Mouse (Mus musculus) CH12.LX (cell line): Measurements from ENCODE around the gene Ncor2.

ENCODE experiments used
- BHLHE40 ChIP-seq: IDR thresholded peaks from 2 replicates; pipeline ENCODE4 v1.6.1; 2011; ENCODE audit warnings: mild to moderate bottlenecking, low read depth, low read length, improper control_type of control experiment
- CHD2 ChIP-seq: IDR thresholded peaks from 2 replicates; pipeline ENCODE4 v1.6.1; 2011; ENCODE audit warnings: low read length, improper control_type of control experiment
- CTCF ChIP-seq, 2 experiments: IDR thresholded peaks in 1 of 2; conservative IDR thresholded peaks in 1 of 2; 2 replicates each; pipeline ENCODE4 v1.5.1; 2011 to 2012; ENCODE audit warnings: low read depth in 2 of 2, low read length in 2 of 2, improper control_type of control experiment in 1 of 2, inconsistent platforms in 1 of 2, mild to moderate bottlenecking in 1 of 2, moderate library complexity in 1 of 2
- EP300 ChIP-seq: IDR thresholded peaks from 2 replicates; pipeline ENCODE4 v1.6.1; 2011; ENCODE audit warnings: low read length, improper control_type of control experiment
- KAT2A ChIP-seq: IDR thresholded peaks from 2 replicates; pipeline ENCODE4 v1.6.1; 2012; ENCODE audit warnings: low read length, improper control_type of control experiment, inconsistent platforms; ENCODE audit not compliant: insufficient replicate concordance
- RCOR1 ChIP-seq: conservative IDR thresholded peaks from 2 replicates; pipeline ENCODE4 v1.6.1; 2012; ENCODE audit warnings: low read depth, mild to moderate bottlenecking, inconsistent platforms, low read length, improper control_type of control experiment
- ZMIZ1 ChIP-seq: IDR thresholded peaks from 2 replicates; pipeline ENCODE4 v1.6.1; 2012; ENCODE audit warnings: low read depth, mild to moderate bottlenecking, inconsistent platforms, low read length, improper control_type of control experiment

GRCm38 (mm10) chr5:124992891-124993290 lies 186.1 kb downstream of the Ncor2 start:
- no peak for TF ChIP-seq CHD2
- TF ChIP-seq ZMIZ1, result no peak
- no peak for TF ChIP-seq CTCF (conservative IDR thresholded peaks at IDR 0.05 in 1 of 2, IDR thresholded peaks at IDR 0.05 in 1 of 2; ENCODE audit: low read depth in 2 of 2, low read length in 2 of 2)
- TF ChIP-seq BHLHE40, result no peak
- TF ChIP-seq KAT2A, result no peak
- TF ChIP-seq EP300, result no peak
- TF ChIP-seq RCOR1, result no peak
